Mouse (Mus musculus): Measurements from ENCODE around the gene Uggt1.

GRCm38 (mm10) chr1:36129881-36130280 is 114.6 kb downstream of the Uggt1 start:
- TF ChIP-seq POLR2A (IDR thresholded peaks at IDR 0.05; ENCODE audit: borderline replicate concordance, extremely low read depth, insufficient read depth, insufficient read length, poor library complexity, severe bottlenecking) (no peak), CTCF (IDR thresholded peaks at IDR 0.05; ENCODE audit: borderline replicate concordance, extremely low read depth, insufficient read depth, insufficient read length) (no peak)
